Mouse (Mus musculus) forebrain, embryonic 10.5 days (tissue): ENCODE results near the gene Gm37240. TPM values are rescaled to one million over a fixed set of nuclear protein-coding genes. Genes with fewer than 3 reads are reported as not detected.
A peak's percentile ranks its signal among the peaks of the same experiment; 100 is the strongest.

Source experiments
- DNase-seq: peaks from one replicate; pipeline ENCODE4 v3.0.0-alpha.2; 2017; ENCODE audit warnings: low spot score; ENCODE audit errors: extremely low spot score
- H3K27ac ChIP-seq: fragments of 300-500 bp; sonication (generic); 2 replicates; pipeline ENCODE4 v1.5.1; 2016; ENCODE audit warnings: mild to moderate bottlenecking
- H3K27me3 ChIP-seq: fragments of 300-500 bp; sonication (generic); 2 replicates; pipeline ENCODE4 v1.6.1; 2016; ENCODE audit warnings: mild to moderate bottlenecking; ENCODE audit not compliant: poor library complexity, severe bottlenecking
- H3K36me3 ChIP-seq: fragments of 300-500 bp; sonication (generic); replicated peaks from 2 replicates; pipeline ENCODE4 v1.6.1; 2016; ENCODE audit warnings: mild to moderate bottlenecking, moderate library complexity
- H3K4me1 ChIP-seq: fragments of 300-500 bp; sonication (generic); 2 replicates; pipeline ENCODE4 v1.6.1; 2016
- H3K4me3 ChIP-seq: fragments of 300-500 bp; sonication (generic); 2 replicates; pipeline ENCODE4 v1.5.1; 2016; ENCODE audit warnings: mild to moderate bottlenecking, moderate library complexity
- H3K9me3 ChIP-seq: fragments of 300-500 bp; sonication (generic); 2 replicates; pipeline ENCODE4 v1.6.1; 2016; ENCODE audit warnings: mild to moderate bottlenecking, moderate library complexity
- WGBS: fragments of 180-500 bp; shearing (Covaris S2); methylation state at CpG from one replicate; pipeline ENCODE4 v1.1.7; 2016; 5-methylcytosine and 5-hydroxymethylcytosine counted together
- polyA plus RNA-seq: library from polyadenylated mRNA; unstranded; fragments of >200 nt; fragmentation: Nextera tagmentation; extraction: Ambion mirVana; gene quantifications from 2 replicates; pipeline ENCODE4 v1.2.1, GENCODE M21; 2016

The Gm37240 gene
- polyA plus RNA-seq, 1 experiment from 2014 or later, result 0.77 TPM

GRCm38 (mm10) chr3:85715764-85716297, 171.5 kb downstream of the Gm37240 start:
- 90% methylated on average over 4 of the region's 4 CpGs for WGBS
- DNase-seq, result no peak
- H3K27ac ChIP-seq, result no peak overlapping the region

GRCm38 (mm10) chr3:85713936-85714709, 173.2 kb downstream of the Gm37240 start:
- Histone ChIP-seq H3K4me1 (no peaks in the 10 kb centered on the region; the same call in 1 of the 2 replicates), H3K4me3 (no peak overlapping the region), H3K36me3 (no peaks in the 10 kb centered on the region), H3K9me3 (no peaks in the 10 kb centered on the region), H3K27me3 (no peaks in the 10 kb centered on the region), H3K27ac (no peak overlapping the region)
- DNase-seq, result no peak
- 90% methylated on average over 7 of the region's 7 CpGs for WGBS

More at GRCm38 (mm10) chr3:85715764-85716297, 171.5 kb downstream of the Gm37240 start:
- Histone ChIP-seq H3K36me3 (no peaks in the 10 kb centered on the region), H3K4me1 (no peaks in the 10 kb centered on the region; the same call in 1 of the 2 replicates), H3K9me3 (no peaks in the 10 kb centered on the region), H3K4me3 (no peak overlapping the region), H3K27me3 (no peaks in the 10 kb centered on the region)

GRCm38 (mm10) chr3:85710695-85711094, 176.6 kb downstream of the Gm37240 start:
- Histone ChIP-seq H3K4me3 (no peak overlapping the region), H3K27me3 (no peaks in the 10 kb centered on the region)
- 68% methylated on average over 8 of the region's 8 CpGs for WGBS

GRCm38 (mm10) chr3:85707421-85707820, 179.9 kb downstream of the Gm37240 start:
- Histone ChIP-seq H3K27ac (no peak overlapping the region), H3K4me1 (peaks cover 7% of the 10 kb centered on the region), H3K36me3 (no peaks in the 10 kb centered on the region), H3K27me3 (no peaks in the 10 kb centered on the region), H3K9me3 (no peaks in the 10 kb centered on the region), H3K4me3 (no peak overlapping the region)
- 46% methylated on average over 7 of the region's 7 CpGs for WGBS
- peak; percentile 42 for DNase-seq

More at GRCm38 (mm10) chr3:85710695-85711094, 176.6 kb downstream of the Gm37240 start:
- no peak for DNase-seq
- no peaks in the 10 kb centered on the region for H3K36me3 ChIP-seq
- no peaks in the 10 kb centered on the region for H3K9me3 ChIP-seq
- no peaks in the 10 kb centered on the region; the same call in 1 of the 2 replicates for H3K4me1 ChIP-seq
- no peak overlapping the region for H3K27ac ChIP-seq

GRCm38 (mm10) chr3:85703141-85703882, 184.0 kb downstream of the Gm37240 start:
- DNase-seq, result no peak
- peaks cover 7% of the 10 kb centered on the region for H3K4me1 ChIP-seq
- no peak overlapping the region for H3K27ac ChIP-seq
- no peaks in the 10 kb centered on the region for H3K36me3 ChIP-seq
- 62% methylated on average over 6 of the region's 6 CpGs for WGBS
- no peaks in the 10 kb centered on the region for H3K27me3 ChIP-seq
- H3K4me3 ChIP-seq, result no peak overlapping the region
- H3K9me3 ChIP-seq, result no peaks in the 10 kb centered on the region

GRCm38 (mm10) chr3:85698496-85698895, 188.8 kb downstream of the Gm37240 start:
- no peak for DNase-seq

GRCm38 (mm10) chr3:85695056-85695455, 192.3 kb downstream of the Gm37240 start:
- Histone ChIP-seq H3K4me1 (peaks cover 10% of the 10 kb centered on the region), H3K9me3 (no peaks in the 10 kb centered on the region), H3K36me3 (no peaks in the 10 kb centered on the region), H3K27me3 (no peaks in the 10 kb centered on the region), H3K27ac (no peak overlapping the region), H3K4me3 (no peak overlapping the region)
- DNase-seq, result no peak
- WGBS, result 83% methylated on average over 3 of the region's 3 CpGs

More at GRCm38 (mm10) chr3:85698496-85698895, 188.8 kb downstream of the Gm37240 start:
- no peak overlapping the region for H3K4me3 ChIP-seq
- no peaks in the 10 kb centered on the region for H3K36me3 ChIP-seq
- no peaks in the 10 kb centered on the region for H3K27me3 ChIP-seq
- no peaks in the 10 kb centered on the region for H3K9me3 ChIP-seq
- no peak overlapping the region for H3K27ac ChIP-seq
- H3K4me1 ChIP-seq, result peaks cover 9% of the 10 kb centered on the region
- WGBS, result 84% methylated on average over 4 of the region's 4 CpGs

- H3K4me1 ChIP-seq, result peaks cover 10% of the 10 kb centered on the region
- H3K4me3 ChIP-seq, result no peak overlapping the region
- H3K36me3 ChIP-seq, result no peaks in the 10 kb centered on the region
- WGBS, result 46% methylated on average over 3 of the region's 3 CpGs
- H3K27me3 ChIP-seq, result no peaks in the 10 kb centered on the region
- no peaks in the 10 kb centered on the region for H3K9me3 ChIP-seq
- no peak overlapping the region for H3K27ac ChIP-seq
- DNase-seq, result no peak
Measured at GRCm38 (mm10) chr3:85693013-85693412, 194.3 kb downstream of the Gm37240 start.

- WGBS, result 77% methylated on average over 4 of the region's 4 CpGs
- H3K4me3 ChIP-seq, result no peak overlapping the region
Measured at GRCm38 (mm10) chr3:85691134-85691533, 196.2 kb downstream of the Gm37240 start.

GRCm38 (mm10) chr3:85688341-85688740, 199.0 kb downstream of the Gm37240 start:
- H3K27me3 ChIP-seq, result no peaks in the 10 kb centered on the region
- DNase-seq, result no peak
- H3K9me3 ChIP-seq, result no peaks in the 10 kb centered on the region
- WGBS, result 95% methylated on average over 14 of the region's 14 CpGs
- H3K4me3 ChIP-seq, result no peak overlapping the region
- no peak overlapping the region for H3K27ac ChIP-seq
- H3K4me1 ChIP-seq, result peaks cover 6% of the 10 kb centered on the region
- no peaks in the 10 kb centered on the region for H3K36me3 ChIP-seq

More at GRCm38 (mm10) chr3:85691134-85691533, 196.2 kb downstream of the Gm37240 start:
- Histone ChIP-seq H3K27me3 (no peaks in the 10 kb centered on the region), H3K4me1 (peaks cover 10% of the 10 kb centered on the region), H3K27ac (no peak overlapping the region), H3K36me3 (no peaks in the 10 kb centered on the region), H3K9me3 (no peaks in the 10 kb centered on the region)
- DNase-seq, result no peak

GRCm38 (mm10) chr3:85685271-85685670, 202.0 kb downstream of the Gm37240 start:
- Histone ChIP-seq H3K4me1 (peaks cover 14% of the 10 kb centered on the region), H3K4me3 (no peak overlapping the region), H3K9me3 (no peaks in the 10 kb centered on the region), H3K27me3 (no peaks in the 10 kb centered on the region), H3K36me3 (no peaks in the 10 kb centered on the region), H3K27ac (no peak overlapping the region)
- WGBS, result 92% methylated on average over 8 of the region's 8 CpGs
- no peak for DNase-seq

- DNase-seq, result no peak
- no peaks in the 10 kb centered on the region for H3K36me3 ChIP-seq
Measured at GRCm38 (mm10) chr3:85683618-85684017, 203.7 kb downstream of the Gm37240 start.

More at GRCm38 (mm10) chr3:85683618-85684017, 203.7 kb downstream of the Gm37240 start:
- Histone ChIP-seq H3K4me1 (peaks cover 14% of the 10 kb centered on the region), H3K27me3 (no peaks in the 10 kb centered on the region), H3K4me3 (no peak overlapping the region), H3K9me3 (no peaks in the 10 kb centered on the region), H3K27ac (no peak overlapping the region)
- WGBS, result 93% methylated on average over 5 of the region's 5 CpGs
